Mouse (Mus musculus) kidney, embryonic 14.5 days (tissue): ENCODE results near the gene Ankrd9. TPM values are rescaled to one million over a fixed set of nuclear protein-coding genes. Genes with fewer than 3 reads are reported as not detected.
A peak's percentile ranks its signal among the peaks of the same experiment; 100 is the strongest.

Experiments used
- ATAC-seq: fragments of 200-750 bp; cut with Nextera tagmentation; 2 replicates; pipeline ENCODE4 v1.8.0; 2017; ENCODE audit warnings: moderate number of reproducible peaks, mild to moderate bottlenecking, moderate TSS enrichment, moderate library complexity; ENCODE audit not compliant: low FRiP score, low TSS enrichment
- H3K27ac ChIP-seq: fragments of 300-500 bp; sonication (generic); 2 replicates; pipeline ENCODE4 v1.5.1; 2014; ENCODE audit warnings: low read depth, mild to moderate bottlenecking, low read length, moderate library complexity, mixed read lengths
- H3K27me3 ChIP-seq: fragments of 300-500 bp; sonication (generic); 2 replicates; pipeline ENCODE4 v1.6.1; 2014; ENCODE audit warnings: mild to moderate bottlenecking, low read length; ENCODE audit not compliant: control insufficient read depth, insufficient read depth
- H3K36me3 ChIP-seq: fragments of 300-500 bp; sonication (generic); 2 replicates; pipeline ENCODE4 v1.6.1; 2014; ENCODE audit warnings: low read length, mixed read lengths; ENCODE audit not compliant: control insufficient read depth, insufficient read depth
- H3K4me1 ChIP-seq: fragments of 300-500 bp; sonication (generic); 2 replicates; pipeline ENCODE4 v1.6.1; 2014; ENCODE audit warnings: low read length, mixed read lengths; ENCODE audit not compliant: control insufficient read depth, insufficient read depth
- H3K4me2 ChIP-seq: fragments of 300-500 bp; sonication (generic); replicated peaks from 2 replicates; pipeline ENCODE4 v1.6.1; 2014; ENCODE audit warnings: low read depth, mild to moderate bottlenecking, low read length
- H3K4me3 ChIP-seq: fragments of 300-500 bp; sonication (generic); 2 replicates; pipeline ENCODE4 v1.5.1; 2014; ENCODE audit warnings: mild to moderate bottlenecking, low read length
- H3K9ac ChIP-seq: fragments of 300-500 bp; sonication (generic); 2 replicates; pipeline ENCODE4 v1.6.1; 2014; ENCODE audit warnings: low read depth, mild to moderate bottlenecking, low read length, moderate library complexity
- H3K9me3 ChIP-seq: fragments of 300-500 bp; sonication (generic); 2 replicates; pipeline ENCODE4 v1.6.1; 2016; ENCODE audit warnings: low read length; ENCODE audit not compliant: control insufficient read depth
- WGBS: fragments of 180-500 bp; shearing (Covaris S2); extraction: QIAGEN DNeasy Blood & Tissue Kit; methylation state at CpG from one replicate; pipeline ENCODE4 v1.1.7; 2014; 5-methylcytosine and 5-hydroxymethylcytosine counted together
- polyA plus RNA-seq: library from polyadenylated mRNA; unstranded; fragments of >200 nt; fragmentation: Nextera tagmentation; extraction: Ambion mirVana; gene quantifications from 2 replicates; pipeline ENCODE4 v1.2.1, GENCODE M21; 2014

Ankrd9 gene
- 11.0 and 12.4 TPM in 2 replicates for polyA plus RNA-seq

GRCm38 (mm10) chr12:110978607-110979406 is at the start of gene Ankrd9:
Ankrd9 (minus strand) TSS chr12:110979040.
- WGBS = under 1% methylated on average over 77 of the region's 90 CpGs
- Histone ChIP-seq H3K9ac (peak within 1 kb of the TSS; percentile 82), H3K27me3 (no peaks in the 10 kb centered on the region), H3K4me2 (peak within 1 kb of the TSS; percentile 97), H3K27ac (peak within 1 kb of the TSS; percentile 67), H3K9me3 (no peaks in the 10 kb centered on the region), H3K36me3 (peaks cover 16% of the 10 kb centered on the region; the same call in 1 of the 2 replicates), H3K4me1 (peaks cover 12% of the 10 kb centered on the region; the same call in 1 of the 2 replicates), H3K4me3 (peak within 1 kb of the TSS; percentile 82)
- peak; percentile 95 for ATAC-seq

- Histone ChIP-seq H3K36me3 (no peaks in the 10 kb centered on the region), H3K27me3 (no peaks in the 10 kb centered on the region), H3K9ac (no peak overlapping the region), H3K4me3 (no peak overlapping the region), H3K27ac (no peak overlapping the region), H3K9me3 (no peaks in the 10 kb centered on the region), H3K4me2 (no peak overlapping the region), H3K4me1 (no peaks in the 10 kb centered on the region)
- ATAC-seq = no peak
- WGBS = 60% methylated on average over 3 of the region's 3 CpGs
Observed at GRCm38 (mm10) chr12:111021577-111021976, 42.7 kb upstream of the Ankrd9 start.

GRCm38 (mm10) chr12:111021138-111021537 is 42.3 kb upstream of the Ankrd9 start:
- Histone ChIP-seq H3K4me3 (no peak overlapping the region), H3K9ac (no peak overlapping the region), H3K9me3 (no peaks in the 10 kb centered on the region), H3K4me1 (no peaks in the 10 kb centered on the region), H3K36me3 (no peaks in the 10 kb centered on the region), H3K27me3 (no peaks in the 10 kb centered on the region), H3K27ac (no peak overlapping the region), H3K4me2 (no peak overlapping the region)
- no peak for ATAC-seq
- WGBS = 20% methylated on average over 1 of the region's 1 CpGs

GRCm38 (mm10) chr12:111019086-111019485 is 40.2 kb upstream of the Ankrd9 start:
- H3K4me1 ChIP-seq = no peaks in the 10 kb centered on the region
- 88% methylated on average over 2 of the region's 2 CpGs for WGBS
- no peak overlapping the region for H3K4me2 ChIP-seq
- no peaks in the 10 kb centered on the region for H3K9me3 ChIP-seq
- no peaks in the 10 kb centered on the region for H3K36me3 ChIP-seq
- no peak overlapping the region for H3K27ac ChIP-seq
- no peaks in the 10 kb centered on the region for H3K27me3 ChIP-seq
- H3K9ac ChIP-seq = no peak overlapping the region
- no peak overlapping the region for H3K4me3 ChIP-seq
- ATAC-seq = no peak

GRCm38 (mm10) chr12:111018068-111018467 is 39.2 kb upstream of the Ankrd9 start:
- 92% methylated on average over 11 of the region's 11 CpGs for WGBS
- H3K27me3 ChIP-seq = no peaks in the 10 kb centered on the region
- H3K4me3 ChIP-seq = no peak overlapping the region
- ATAC-seq = no peak
- no peak overlapping the region for H3K4me2 ChIP-seq
- no peak overlapping the region for H3K9ac ChIP-seq
- no peaks in the 10 kb centered on the region for H3K9me3 ChIP-seq
- H3K4me1 ChIP-seq = no peaks in the 10 kb centered on the region
- H3K36me3 ChIP-seq = no peaks in the 10 kb centered on the region
- H3K27ac ChIP-seq = no peak overlapping the region

- H3K4me3 ChIP-seq = no peak overlapping the region
- H3K4me2 ChIP-seq = no peak overlapping the region
- no peak for ATAC-seq
- H3K9me3 ChIP-seq = peaks cover 4% of the 10 kb centered on the region; the same call in 1 of the 2 replicates
- no peak overlapping the region for H3K27ac ChIP-seq
- H3K4me1 ChIP-seq = no peaks in the 10 kb centered on the region
- H3K27me3 ChIP-seq = no peaks in the 10 kb centered on the region
- H3K9ac ChIP-seq = no peak overlapping the region
- H3K36me3 ChIP-seq = no peaks in the 10 kb centered on the region
- WGBS = 81% methylated on average over 3 of the region's 3 CpGs
Observed at GRCm38 (mm10) chr12:111016807-111017206, 38.0 kb upstream of the Ankrd9 start.

- H3K4me3 ChIP-seq = no peak overlapping the region
- peaks cover 19% of the 10 kb centered on the region; the same call in 1 of the 2 replicates for H3K4me1 ChIP-seq
- no peaks in the 10 kb centered on the region for H3K27me3 ChIP-seq
- no peak overlapping the region for H3K4me2 ChIP-seq
- H3K27ac ChIP-seq = no peak overlapping the region
- no peaks in the 10 kb centered on the region for H3K36me3 ChIP-seq
- H3K9ac ChIP-seq = no peak overlapping the region
- 75% methylated on average over 6 of the region's 6 CpGs for WGBS
- ATAC-seq = no peak
- peaks cover 4% of the 10 kb centered on the region; the same call in 1 of the 2 replicates for H3K9me3 ChIP-seq
Observed at GRCm38 (mm10) chr12:111009615-111010257, 30.9 kb upstream of the Ankrd9 start.

- H3K4me1 ChIP-seq = peaks cover 19% of the 10 kb centered on the region; the same call in 1 of the 2 replicates
- peaks cover 4% of the 10 kb centered on the region; the same call in 1 of the 2 replicates for H3K9me3 ChIP-seq
- ATAC-seq = no peak
- H3K4me3 ChIP-seq = no peak overlapping the region
- no peak overlapping the region for H3K4me2 ChIP-seq
- H3K9ac ChIP-seq = no peak overlapping the region
- 53% methylated on average over 11 of the region's 11 CpGs for WGBS
- H3K27ac ChIP-seq = no peak overlapping the region
- H3K36me3 ChIP-seq = no peaks in the 10 kb centered on the region
- H3K27me3 ChIP-seq = no peaks in the 10 kb centered on the region
Observed at GRCm38 (mm10) chr12:111008500-111009490, 30.0 kb upstream of the Ankrd9 start.
